Mouse (Mus musculus): ENCODE results near the gene Arrdc4.

DNA sequence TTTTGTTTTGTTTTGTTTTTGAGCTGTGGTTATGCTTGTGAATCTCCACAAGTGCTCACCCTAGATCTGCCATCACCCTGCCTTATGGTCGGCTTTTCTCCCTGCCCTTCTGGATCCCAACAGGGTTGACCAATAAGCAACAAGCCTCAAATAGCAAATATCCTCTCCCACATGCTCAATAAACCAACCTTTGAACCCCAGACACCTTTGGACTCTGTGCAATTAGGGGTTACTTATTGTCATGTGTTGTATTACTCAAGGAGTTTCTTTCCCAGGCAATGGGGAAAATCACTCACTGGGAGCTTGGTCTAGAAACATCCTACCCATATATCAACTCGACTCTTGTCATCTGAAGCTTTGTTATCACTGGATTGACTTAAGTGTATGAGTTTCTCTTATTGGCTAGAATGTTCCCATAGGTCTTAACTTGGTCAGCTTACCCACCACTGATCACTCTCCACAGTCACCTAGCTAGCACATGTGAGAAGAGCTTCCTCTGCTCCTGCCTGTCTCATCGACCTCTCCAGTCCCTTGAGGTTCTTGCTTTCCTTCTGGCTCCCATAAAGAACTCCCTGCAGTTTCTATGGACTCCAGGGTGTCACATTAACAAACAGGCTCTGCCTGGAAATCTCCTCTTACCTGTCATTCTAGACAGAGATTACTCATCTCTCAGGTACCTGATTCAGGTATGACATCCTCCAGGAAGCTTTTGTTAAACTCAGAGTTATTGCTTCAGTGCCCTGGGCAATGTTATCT, 40.3 kb downstream of the Arrdc4 start:
- TF ChIP-seq CTCF (IDR thresholded peaks at IDR 0.05; ENCODE audit: low read depth, low read length) (no peak), TAL1 (conservative IDR thresholded peaks at IDR 0.05; ENCODE audit: low read depth, low read length) (no peak)

Measured in G1E (cell line).